Mouse (Mus musculus) forebrain, embryonic 13.5 days (tissue): ENCODE measurements around the gene Mkrn3. TPM values are rescaled to one million over a fixed set of nuclear protein-coding genes. Genes with fewer than 3 reads are reported as not detected.
A peak's percentile ranks its signal among the peaks of the same experiment; 100 is the strongest.

Source experiments
- ATAC-seq: fragments of 200-750 bp; cut with Nextera tagmentation; 2 replicates; pipeline ENCODE4 v1.8.0; 2017
- H3K27ac ChIP-seq: fragments of 300-500 bp; sonication (generic); 2 replicates; pipeline ENCODE4 v1.5.1; 2015; ENCODE audit warnings: inconsistent platforms, mild to moderate bottlenecking, moderate library complexity
- H3K27me3 ChIP-seq: fragments of 300-500 bp; sonication (generic); 2 replicates; pipeline ENCODE4 v1.6.1; 2015; ENCODE audit warnings: mild to moderate bottlenecking, inconsistent platforms
- H3K36me3 ChIP-seq: fragments of 300-500 bp; sonication (generic); 2 replicates; pipeline ENCODE4 v1.6.1; 2015; ENCODE audit warnings: mild to moderate bottlenecking, inconsistent platforms; ENCODE audit not compliant: poor library complexity, severe bottlenecking
- H3K4me1 ChIP-seq: fragments of 300-500 bp; sonication (generic); 2 replicates; pipeline ENCODE4 v1.6.1; 2015; ENCODE audit warnings: inconsistent platforms
- H3K4me2 ChIP-seq: fragments of 300-500 bp; sonication (generic); 2 replicates; pipeline ENCODE4 v1.6.1; 2015; ENCODE audit warnings: inconsistent platforms, mild to moderate bottlenecking, moderate library complexity
- H3K4me3 ChIP-seq: fragments of 300-500 bp; sonication (generic); 2 replicates; pipeline ENCODE4 v1.5.1; 2015; ENCODE audit warnings: mild to moderate bottlenecking, inconsistent platforms
- H3K9ac ChIP-seq: fragments of 300-500 bp; sonication (generic); 2 replicates; pipeline ENCODE4 v1.6.1; 2015; ENCODE audit warnings: mild to moderate bottlenecking, inconsistent platforms
- H3K9me3 ChIP-seq: fragments of 300-500 bp; sonication (generic); replicated peaks from 2 replicates; pipeline ENCODE4 v1.6.1; 2016; ENCODE audit warnings: inconsistent platforms
- WGBS: fragments of 180-500 bp; shearing (Covaris S2); methylation state at CpG from one replicate; pipeline ENCODE4 v1.1.7; 2015; 5-methylcytosine and 5-hydroxymethylcytosine counted together
- polyA plus RNA-seq: library from polyadenylated mRNA; unstranded; fragments of >200 nt; fragmentation: Nextera tagmentation; extraction: Ambion mirVana; gene quantifications from 2 replicates; pipeline ENCODE4 v1.2.1, GENCODE M21; 2015

The Mkrn3 gene
- polyA plus RNA-seq: 21.7 and 25.0 TPM in 2 replicates

- 22% methylated on average over 41 of the region's 49 CpGs for WGBS
- H3K27me3 ChIP-seq: no peaks in the 10 kb centered on the region
These were observed at the start of gene Mkrn3 for GRCm38 (mm10) chr7:62419493-62420360. Gene Mkrn3 (minus strand): TSS chr7:62420139.

GRCm38 (mm10) chr7:62463878-62464755, 44.2 kb upstream of the Mkrn3 start, which contains the start of gene Peg12:
Gene Peg12 (minus strand): TSS chr7:62464510.
- Histone ChIP-seq H3K4me1 (0 out of 2 replicates have a peak, but pooled peaks cover 10% of the 10 kb centered on the region), H3K4me3 (peak within 1 kb of the TSS; percentile 62), H3K36me3 (no peaks in the 10 kb centered on the region), H3K4me2 (peak within 1 kb of the TSS; percentile 62), H3K27ac (peak within 1 kb of the TSS; percentile 91), H3K27me3 (no peaks in the 10 kb centered on the region), H3K9ac (peak within 1 kb of the TSS; percentile 85), H3K9me3 (peaks cover 21% of the 10 kb centered on the region)
- WGBS: 17% methylated on average over 66 of the region's 82 CpGs
- ATAC-seq: peak; percentile 77

More at GRCm38 (mm10) chr7:62419493-62420360, at the start of gene Mkrn3:
- H3K36me3 ChIP-seq: no peaks in the 10 kb centered on the region
- peak within 1 kb of the TSS; percentile 86 for H3K9ac ChIP-seq
- H3K27ac ChIP-seq: peak within 1 kb of the TSS; percentile 96
- peak; percentile 93 for ATAC-seq
- H3K4me3 ChIP-seq: peak within 1 kb of the TSS; percentile 71
- H3K4me1 ChIP-seq: 0 out of 2 replicates have a peak, but pooled peaks cover 7% of the 10 kb centered on the region
- H3K4me2 ChIP-seq: peak within 1 kb of the TSS; percentile 73
- H3K9me3 ChIP-seq: peaks cover 18% of the 10 kb centered on the region

DNA sequence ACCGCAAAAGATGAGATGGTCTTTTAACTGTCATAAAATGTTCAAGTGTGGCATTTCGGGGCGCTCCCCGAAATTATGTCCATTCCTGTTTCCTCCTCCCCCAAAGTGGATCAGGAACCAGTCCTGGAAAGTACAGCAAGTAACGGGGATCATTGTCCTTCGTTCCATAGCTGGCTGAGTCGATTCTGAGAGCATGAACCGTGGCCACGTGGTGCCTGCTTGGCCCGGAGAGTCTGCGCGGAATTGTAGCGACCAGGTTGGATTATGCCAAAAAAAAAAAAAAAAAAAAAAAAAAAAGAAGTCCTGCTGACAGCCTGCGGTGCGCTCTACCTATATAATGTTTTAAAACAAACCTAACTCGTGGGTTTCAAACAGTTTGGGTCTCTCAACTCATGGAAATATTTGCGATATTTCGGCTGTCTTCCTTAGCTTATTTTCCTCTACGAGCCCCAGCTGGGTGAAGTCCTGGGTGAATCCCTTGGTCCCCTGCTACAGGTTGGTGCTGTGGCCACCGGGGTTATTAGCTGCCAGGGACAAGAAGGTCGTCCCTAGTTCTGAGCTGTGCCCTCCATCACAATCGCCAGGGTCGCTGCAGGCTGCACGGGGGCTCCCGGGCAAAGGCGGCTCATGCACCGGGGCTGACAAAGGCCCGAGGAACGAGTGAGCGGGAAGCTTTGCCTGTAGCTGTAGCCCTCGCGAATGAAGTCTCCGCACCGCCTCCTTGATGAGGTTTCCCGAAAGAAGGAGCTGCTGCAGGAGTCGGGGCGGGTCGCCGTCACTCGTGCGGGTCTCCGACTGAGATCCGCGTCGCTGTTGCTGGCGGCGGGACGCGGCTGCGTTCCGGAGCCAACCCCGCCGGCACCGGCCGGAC, 43.3 kb upstream of the Mkrn3 start:
- Histone ChIP-seq H3K4me1 (0 out of 2 replicates have a peak, but pooled peaks cover 10% of the 10 kb centered on the region), H3K4me2 (peak overlapping the region; percentile 62), H3K36me3 (no peaks in the 10 kb centered on the region), H3K9ac (peak overlapping the region; percentile 85), H3K27me3 (no peaks in the 10 kb centered on the region), H3K27ac (peak overlapping the region; percentile 91), H3K4me3 (peak overlapping the region; percentile 62), H3K9me3 (peaks cover 21% of the 10 kb centered on the region)
- peak; percentile 46 for ATAC-seq
- 27% methylated on average over 55 of the region's 55 CpGs for WGBS

DNA sequence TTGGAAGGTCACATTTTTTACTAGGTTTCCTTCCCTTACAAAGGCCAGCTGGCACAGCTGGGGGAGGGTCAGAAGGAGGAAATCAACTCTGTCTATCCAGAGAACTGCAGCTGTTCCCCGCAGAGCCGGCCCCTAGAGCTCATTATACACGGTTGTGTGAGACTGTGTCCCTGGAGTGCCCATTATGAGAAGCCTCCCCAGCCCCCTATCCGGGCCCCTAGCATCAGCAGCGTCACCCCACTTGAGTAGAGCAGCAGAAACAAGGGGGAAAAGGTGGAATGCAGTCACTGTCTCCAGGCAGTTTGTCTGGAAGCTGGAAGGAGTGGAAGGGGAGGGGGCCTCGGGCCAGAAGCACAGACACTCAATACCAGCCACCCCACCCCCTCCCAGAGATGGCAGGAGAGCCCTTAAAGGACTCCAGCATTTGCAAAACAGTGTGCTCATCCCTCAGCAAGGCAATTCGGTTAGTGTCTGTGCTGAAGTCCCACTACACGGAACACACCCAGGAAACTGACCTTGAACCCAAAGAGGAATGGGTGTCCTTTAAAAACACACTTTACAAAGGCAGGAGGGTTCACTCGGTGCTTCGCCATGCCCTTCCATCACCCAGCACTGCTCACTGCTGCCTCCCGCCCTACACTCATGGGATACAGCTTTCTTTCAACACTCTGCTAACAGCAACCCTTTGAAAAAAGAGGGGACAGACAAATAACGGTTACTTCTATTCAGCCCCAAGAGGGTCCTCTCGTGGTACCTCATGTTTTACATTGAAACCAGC, 42.5 kb upstream of the Mkrn3 start:
- peak; percentile 76 for ATAC-seq

DNA sequence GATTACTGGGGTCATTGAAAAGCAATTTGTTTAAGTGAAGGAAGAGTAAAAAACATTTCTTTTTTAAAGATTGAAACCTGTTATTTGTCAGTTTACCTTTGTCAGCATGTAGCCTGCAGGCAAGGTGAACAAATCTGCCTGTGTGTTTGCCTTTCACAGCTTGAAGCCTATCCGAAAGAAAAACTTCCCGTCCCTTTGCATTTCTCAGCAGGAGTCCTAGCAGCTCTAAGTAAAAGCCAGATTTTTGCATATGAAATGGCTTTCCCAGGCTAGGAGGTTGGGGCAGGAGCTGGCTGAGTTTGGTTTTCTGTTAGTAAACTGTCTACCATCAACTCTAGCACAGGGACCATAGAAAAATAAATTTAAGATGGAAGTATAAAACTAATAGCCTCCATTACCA, 32.4 kb upstream of the Mkrn3 start:
- no peak for ATAC-seq
- H3K4me3 ChIP-seq: no peak overlapping the region
- H3K36me3 ChIP-seq: no peaks in the 10 kb centered on the region
- H3K9ac ChIP-seq: no peak overlapping the region
- no peaks in the 10 kb centered on the region; the same call in 1 of the 2 replicates for H3K9me3 ChIP-seq
- H3K4me2 ChIP-seq: no peak overlapping the region
- no peak overlapping the region for H3K27ac ChIP-seq
- no peaks in the 10 kb centered on the region for H3K4me1 ChIP-seq
- no peaks in the 10 kb centered on the region for H3K27me3 ChIP-seq
- WGBS: 25% methylated on average over 2 of the region's 2 CpGs

More for the DNA sequence above, 42.5 kb upstream of the Mkrn3 start:
- peaks cover 21% of the 10 kb centered on the region for H3K9me3 ChIP-seq
- no peaks in the 10 kb centered on the region for H3K27me3 ChIP-seq
- H3K4me3 ChIP-seq: peak overlapping the region; percentile 62
- H3K4me2 ChIP-seq: peak overlapping the region; percentile 62
- WGBS: 30% methylated on average over 13 of the region's 13 CpGs
- H3K4me1 ChIP-seq: 0 out of 2 replicates have a peak, but pooled peaks cover 10% of the 10 kb centered on the region
- H3K9ac ChIP-seq: peak overlapping the region; percentile 85
- peak overlapping the region; percentile 91 for H3K27ac ChIP-seq
- no peaks in the 10 kb centered on the region for H3K36me3 ChIP-seq

GRCm38 (mm10) chr7:62445431-62446165, 25.7 kb upstream of the Mkrn3 start:
- peak; percentile 65; the same call in 1 of the 2 replicates for ATAC-seq
- Histone ChIP-seq H3K36me3 (no peaks in the 10 kb centered on the region), H3K4me1 (peaks cover 6% of the 10 kb centered on the region), H3K4me3 (no peak overlapping the region), H3K9me3 (0 out of 2 replicates have a peak, but pooled peaks cover 10% of the 10 kb centered on the region), H3K27ac (peak overlapping the region; percentile 35), H3K27me3 (no peaks in the 10 kb centered on the region), H3K9ac (no peak overlapping the region), H3K4me2 (no peak overlapping the region)

GRCm38 (mm10) chr7:62436394-62436793, 16.5 kb upstream of the Mkrn3 start:
- H3K4me1 ChIP-seq: no peaks in the 10 kb centered on the region
- H3K4me2 ChIP-seq: no peak overlapping the region
- no peak overlapping the region for H3K4me3 ChIP-seq
- no peak overlapping the region for H3K27ac ChIP-seq
- WGBS: 52% methylated on average over 2 of the region's 2 CpGs
- no peaks in the 10 kb centered on the region for H3K27me3 ChIP-seq
- no peaks in the 10 kb centered on the region for H3K36me3 ChIP-seq
- H3K9me3 ChIP-seq: 0 out of 2 replicates have a peak, but pooled peaks cover 6% of the 10 kb centered on the region
- H3K9ac ChIP-seq: no peak overlapping the region
- no peak for ATAC-seq

- WGBS: 28% methylated on average over 3 of the region's 3 CpGs
- H3K27me3 ChIP-seq: no peaks in the 10 kb centered on the region
- H3K4me1 ChIP-seq: no peaks in the 10 kb centered on the region
- no peak overlapping the region for H3K9ac ChIP-seq
- no peak overlapping the region for H3K27ac ChIP-seq
- H3K9me3 ChIP-seq: 0 out of 2 replicates have a peak, but pooled peaks cover 6% of the 10 kb centered on the region
- no peak overlapping the region for H3K4me3 ChIP-seq
- H3K36me3 ChIP-seq: no peaks in the 10 kb centered on the region
- no peak for ATAC-seq
- no peak overlapping the region for H3K4me2 ChIP-seq
These were observed 13.3 kb upstream of the Mkrn3 start for GRCm38 (mm10) chr7:62433243-62433642.

DNA sequence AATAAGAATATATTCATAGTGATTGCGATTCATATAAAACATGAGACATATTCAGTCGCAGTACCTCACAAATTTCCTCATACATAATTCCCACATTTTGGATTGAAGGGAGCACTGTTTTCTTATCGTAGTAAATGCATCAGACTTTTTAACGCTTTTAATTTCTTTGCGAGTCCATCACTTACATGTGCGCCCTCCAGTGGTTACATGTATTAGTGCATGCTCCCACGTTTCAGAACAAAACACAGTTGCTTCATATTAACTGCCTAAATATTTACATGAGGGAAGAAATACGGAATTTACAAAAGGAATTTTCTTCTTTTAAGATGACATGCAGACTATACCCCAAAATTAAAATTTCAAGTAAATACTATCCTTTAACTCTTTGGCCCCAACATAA, 8.4 kb upstream of the Mkrn3 start:
- Histone ChIP-seq H3K9ac (no peak overlapping the region), H3K4me2 (no peak overlapping the region), H3K27me3 (no peaks in the 10 kb centered on the region), H3K4me1 (no peaks in the 10 kb centered on the region), H3K27ac (no peak overlapping the region), H3K9me3 (0 out of 2 replicates have a peak, but pooled peaks cover 6% of the 10 kb centered on the region), H3K4me3 (no peak overlapping the region), H3K36me3 (no peaks in the 10 kb centered on the region)
- ATAC-seq: no peak
- 23% methylated on average over 8 of the region's 8 CpGs for WGBS

- no peaks in the 10 kb centered on the region for H3K4me1 ChIP-seq
- H3K9me3 ChIP-seq: peaks cover 18% of the 10 kb centered on the region
- WGBS: 35% methylated on average over 4 of the region's 4 CpGs
- no peaks in the 10 kb centered on the region for H3K36me3 ChIP-seq
- no peaks in the 10 kb centered on the region for H3K27me3 ChIP-seq
- H3K4me2 ChIP-seq: peak overlapping the region; percentile 48
- no peak; the same call in 1 of the 2 replicates for ATAC-seq
- H3K9ac ChIP-seq: peak overlapping the region; percentile 53
- H3K27ac ChIP-seq: peak overlapping the region; percentile 78
- peak overlapping the region; percentile 31 for H3K4me3 ChIP-seq
These were observed 3.3 kb upstream of the Mkrn3 start for GRCm38 (mm10) chr7:62423210-62423609.
